Mouse (Mus musculus) liver, adult 2 months (tissue): Measurements from ENCODE around the gene Tnfrsf25. TPM values are rescaled to one million over a fixed set of nuclear protein-coding genes. Genes with fewer than 3 reads are reported as not detected.

Experiments used
- DNase-seq: peaks from one replicate; pipeline ENCODE4 v3.0.0-alpha.2; 2011; ENCODE audit warnings: low read depth, low spot score; ENCODE audit errors: extremely low read depth
- H3K27ac ChIP-seq: fragments of 200-500 bp; replicated peaks from 2 replicates; pipeline ENCODE4 v1.5.1; 2012; ENCODE audit warnings: low read depth, mild to moderate bottlenecking, control low read depth, inconsistent platforms, low read length; ENCODE audit not compliant: insufficient read depth
- H3K27me3 ChIP-seq: fragments of 200-500 bp; 2 replicates; pipeline ENCODE4 v1.6.1; 2012; ENCODE audit warnings: mild to moderate bottlenecking, moderate library complexity, low read length, inconsistent platforms; ENCODE audit not compliant: control insufficient read depth, insufficient read depth
- H3K36me3 ChIP-seq: fragments of 200-500 bp; 2 replicates; pipeline ENCODE4 v1.6.1; 2012; ENCODE audit warnings: low read length, inconsistent platforms; ENCODE audit not compliant: control insufficient read depth, insufficient read depth
- H3K4me1 ChIP-seq: fragments of 200-500 bp; 2 replicates; pipeline ENCODE4 v1.6.1; 2011; ENCODE audit warnings: low read length; ENCODE audit not compliant: control insufficient read depth, insufficient read depth
- H3K4me3 ChIP-seq: fragments of 200-500 bp; 2 replicates; pipeline ENCODE4 v1.5.1; 2011; ENCODE audit warnings: low read depth, mild to moderate bottlenecking, control low read depth, low read length, moderate library complexity; ENCODE audit not compliant: insufficient read depth
- H3K79me2 ChIP-seq: fragments of 200-500 bp; 2 replicates; pipeline ENCODE4 v1.6.1; 2012; ENCODE audit warnings: inconsistent platforms, mild to moderate bottlenecking, low read length, moderate library complexity; ENCODE audit not compliant: control insufficient read depth, insufficient read depth
- H3K9ac ChIP-seq: fragments of 200-500 bp; 2 replicates; pipeline ENCODE4 v1.6.1; 2012; ENCODE audit warnings: low read depth, mild to moderate bottlenecking, control low read depth, inconsistent platforms, low read length
- CTCF ChIP-seq: fragments of 200-500 bp; IDR thresholded peaks from 2 replicates; pipeline ENCODE4 v1.5.1; 2011; ENCODE audit warnings: low read depth, low read length, control low read depth
- POLR2A ChIP-seq: fragments of 200-500 bp; IDR thresholded peaks from 2 replicates; pipeline ENCODE4 v1.6.1; 2011; ENCODE audit warnings: low read length, control low read depth; ENCODE audit not compliant: insufficient read depth; ENCODE audit errors: extremely low read depth
- WGBS: fragments of 180-500 bp; shearing (Covaris S2); methylation state at CpG from one replicate; pipeline ENCODE4 v1.1.7; 2018; 5-methylcytosine and 5-hydroxymethylcytosine counted together
- polyA plus RNA-seq: library from polyadenylated mRNA; depleted of rRNA; stranded (reverse); fragments of >200 nt; gene quantifications from 2 replicates; pipeline ENCODE4 v1.2.3, GENCODE M21; 2012
- total RNA-seq: library from RNA; depleted of rRNA; stranded (reverse); fragments of >200 nt; gene quantifications from 2 replicates; pipeline ENCODE4 v1.2.3, GENCODE M21; 2014

Gene Tnfrsf25
- total and polyA plus RNA-seq, 2 experiments: 0.28 to 0.72 TPM

GRCm38 (mm10) chr4:152138497-152139260, 22.9 kb downstream of the Tnfrsf25 start:
- Histone ChIP-seq H3K27ac (no peak overlapping the region), H3K4me1 (peaks cover 5% of the 10 kb centered on the region; the same call in 1 of the 2 replicates), H3K27me3 (no peaks in the 10 kb centered on the region), H3K79me2 (no peaks in the 10 kb centered on the region), H3K4me3 (peak overlapping the region; percentile 67), H3K36me3 (no peaks in the 10 kb centered on the region), H3K9ac (peak overlapping the region; percentile 38; the same call in 1 of the 2 replicates)
- WGBS: 3% methylated on average over 51 of the region's 51 CpGs
- peak; percentile 61 for DNase-seq
- TF ChIP-seq CTCF (peak; percentile 90), POLR2A (no peak)

GRCm38 (mm10) chr4:152140441-152140840, 24.7 kb downstream of the Tnfrsf25 start:
- 30% methylated on average over 6 of the region's 6 CpGs for WGBS
- peak; percentile 83 for TF ChIP-seq CTCF
- no peak for TF ChIP-seq POLR2A
- Histone ChIP-seq H3K4me3 (no peak overlapping the region), H3K4me1 (peaks cover 5% of the 10 kb centered on the region; the same call in 1 of the 2 replicates), H3K79me2 (no peaks in the 10 kb centered on the region), H3K27me3 (no peaks in the 10 kb centered on the region), H3K9ac (no peak overlapping the region), H3K36me3 (no peaks in the 10 kb centered on the region), H3K27ac (no peak overlapping the region)
- peak; percentile 24 for DNase-seq

GRCm38 (mm10) chr4:152141521-152142135, 25.9 kb downstream of the Tnfrsf25 start:
- Histone ChIP-seq H3K27me3 (no peaks in the 10 kb centered on the region), H3K79me2 (no peaks in the 10 kb centered on the region), H3K4me1 (peaks cover 5% of the 10 kb centered on the region; the same call in 1 of the 2 replicates), H3K36me3 (no peaks in the 10 kb centered on the region), H3K9ac (no peak overlapping the region), H3K4me3 (no peak overlapping the region), H3K27ac (no peak overlapping the region)
- WGBS: 77% methylated on average over 8 of the region's 8 CpGs
- DNase-seq: no peak
- TF ChIP-seq POLR2A: no peak
- TF ChIP-seq CTCF: no peak

GRCm38 (mm10) chr4:152143632-152144031, 27.9 kb downstream of the Tnfrsf25 start:
- 36% methylated on average over 1 of the region's 1 CpGs for WGBS
- TF ChIP-seq CTCF (no peak), POLR2A (no peak)
- no peak for DNase-seq
- H3K27ac ChIP-seq: no peak overlapping the region
- H3K27me3 ChIP-seq: no peaks in the 10 kb centered on the region
- no peaks in the 10 kb centered on the region for H3K79me2 ChIP-seq
- no peak overlapping the region for H3K9ac ChIP-seq
- H3K36me3 ChIP-seq: no peaks in the 10 kb centered on the region
- H3K4me1 ChIP-seq: peaks cover 3% of the 10 kb centered on the region; the same call in 1 of the 2 replicates
- H3K4me3 ChIP-seq: no peak overlapping the region

- H3K79me2 ChIP-seq: no peaks in the 10 kb centered on the region
- no peak for DNase-seq
- 35% methylated on average over 10 of the region's 10 CpGs for WGBS
- no peak overlapping the region for H3K27ac ChIP-seq
- no peaks in the 10 kb centered on the region for H3K4me1 ChIP-seq
- no peaks in the 10 kb centered on the region for H3K27me3 ChIP-seq
- no peak overlapping the region for H3K4me3 ChIP-seq
- H3K36me3 ChIP-seq: no peaks in the 10 kb centered on the region
- no peak overlapping the region for H3K9ac ChIP-seq
- TF ChIP-seq CTCF (no peak), POLR2A (no peak)
Measured at GRCm38 (mm10) chr4:152145473-152145872, 29.7 kb downstream of the Tnfrsf25 start.
